Mouse (Mus musculus): ENCODE measurements at regions not wholly inside any gene's neighbourhood (a gene's known extent, or its start where the extent isn't known, plus 50 kb on each side); places are given as distances from the start of the nearest gene placed in this dataset.
A peak's percentile ranks its signal among the peaks of the same experiment; 100 is the strongest.

DNA sequence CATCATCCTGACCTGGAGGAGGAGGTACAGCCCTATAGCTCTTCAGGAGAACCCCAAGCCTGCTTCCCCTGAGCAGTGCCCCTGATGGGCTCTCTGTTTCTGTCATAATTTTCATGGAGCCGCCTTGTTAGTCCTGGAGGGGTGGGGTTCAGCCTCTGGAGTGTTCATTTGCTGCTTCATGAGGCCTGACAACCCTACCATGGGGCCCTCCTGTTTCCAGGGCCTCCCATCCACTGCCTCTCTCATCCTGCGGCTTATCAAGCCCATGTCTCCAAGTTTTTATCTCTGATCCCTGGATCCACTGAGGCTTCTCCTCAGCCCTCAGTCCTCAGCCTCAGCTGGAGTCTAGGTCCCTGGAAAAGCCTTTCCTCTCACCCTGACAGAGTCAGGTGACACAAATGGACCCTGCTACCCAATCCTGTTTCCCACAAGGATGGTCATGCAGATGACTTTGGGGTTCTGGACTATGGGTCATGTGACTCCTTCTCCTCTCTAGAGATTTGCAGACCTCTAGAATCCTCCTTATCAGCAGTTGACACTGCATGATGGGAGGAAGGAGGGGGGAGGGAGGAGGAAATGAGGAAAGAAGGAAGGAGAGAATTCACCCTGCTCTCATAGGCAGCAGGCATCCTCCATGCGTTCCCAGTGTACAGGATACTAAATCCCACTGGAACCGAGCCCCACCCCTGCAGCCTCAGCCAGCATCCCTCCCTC is 59.3 kb upstream of the Runx3 start:
- Histone ChIP-seq H3K4me2 (ENCODE audit: low read depth) (no peak overlapping the region), H3K27ac (ENCODE audit: low read depth, low read length) (no peak overlapping the region), H3K36me3 (ENCODE audit: insufficient read depth) (no peaks in the 10 kb centered on the region), H3K9me3 (ENCODE audit: low read length) (no peaks in the 10 kb centered on the region), H3K4me3 (ENCODE audit: low read depth, low read length) (no peak overlapping the region), H3K9ac (no peak overlapping the region), H3K27me3 (ENCODE audit: insufficient read depth, low read length) (no peaks in the 10 kb centered on the region), H3K4me1 (ENCODE audit: insufficient read depth) (no peaks in the 10 kb centered on the region)
- ATAC-seq (no peak), DNase-seq (no peak)
- 61% methylated on average over 4 of the region's 4 CpGs for WGBS
- no peak for TF ChIP-seq CTCF (IDR thresholded peaks at IDR 0.05; ENCODE audit: low read depth)

DNA sequence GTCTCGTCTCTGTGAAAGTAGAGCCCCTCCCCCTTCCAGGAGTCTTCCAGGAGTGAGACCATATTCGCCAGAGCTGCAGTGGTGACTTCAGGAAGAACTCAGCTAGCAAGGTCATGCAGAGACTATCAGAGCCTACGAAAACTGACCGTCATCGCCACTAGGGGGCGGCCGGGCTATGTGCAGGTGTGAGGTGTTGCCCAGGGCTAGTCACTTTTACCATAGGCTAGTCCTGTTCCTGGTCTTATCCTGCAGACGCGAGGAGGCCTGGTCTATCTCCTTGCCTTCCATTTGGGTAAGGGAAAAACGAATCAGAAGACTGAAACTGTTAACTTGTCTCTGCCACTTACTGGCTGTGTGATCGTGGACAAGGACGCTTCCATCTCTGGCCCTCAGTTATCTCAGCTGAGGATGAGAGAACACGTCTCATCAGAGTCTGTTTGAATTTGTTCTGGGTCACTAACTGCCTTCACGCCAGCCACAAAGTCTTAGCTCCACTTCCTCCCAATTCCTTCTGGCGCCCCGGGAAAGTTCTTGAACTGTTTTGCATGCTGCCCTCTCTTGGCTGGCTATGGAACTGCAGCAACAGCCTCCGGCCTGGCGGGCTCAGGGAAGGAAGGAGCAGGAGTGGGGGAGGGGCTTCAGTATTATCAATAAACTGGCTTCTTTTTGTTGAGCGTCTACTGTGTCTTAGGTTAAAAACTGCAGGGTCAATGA is 53.5 kb upstream of the Runx3 start:
- Histone ChIP-seq H3K9me3 (ENCODE audit: low read length) (no peaks in the 10 kb centered on the region), H3K4me2 (ENCODE audit: low read depth) (no peak overlapping the region), H3K9ac (no peak overlapping the region), H3K27me3 (ENCODE audit: insufficient read depth, low read length) (no peaks in the 10 kb centered on the region), H3K4me3 (ENCODE audit: low read depth, low read length) (no peak overlapping the region), H3K36me3 (ENCODE audit: insufficient read depth) (no peaks in the 10 kb centered on the region), H3K4me1 (ENCODE audit: insufficient read depth) (no peaks in the 10 kb centered on the region), H3K27ac (ENCODE audit: low read depth, low read length) (no peak overlapping the region)
- peak; percentile 83 for TF ChIP-seq CTCF (IDR thresholded peaks at IDR 0.05; ENCODE audit: low read depth)
- ATAC-seq, result peak; percentile 32; the same call in 1 of the 2 replicates
- peak; percentile 87 for DNase-seq
- WGBS, result 8% methylated on average over 19 of the region's 19 CpGs

DNA sequence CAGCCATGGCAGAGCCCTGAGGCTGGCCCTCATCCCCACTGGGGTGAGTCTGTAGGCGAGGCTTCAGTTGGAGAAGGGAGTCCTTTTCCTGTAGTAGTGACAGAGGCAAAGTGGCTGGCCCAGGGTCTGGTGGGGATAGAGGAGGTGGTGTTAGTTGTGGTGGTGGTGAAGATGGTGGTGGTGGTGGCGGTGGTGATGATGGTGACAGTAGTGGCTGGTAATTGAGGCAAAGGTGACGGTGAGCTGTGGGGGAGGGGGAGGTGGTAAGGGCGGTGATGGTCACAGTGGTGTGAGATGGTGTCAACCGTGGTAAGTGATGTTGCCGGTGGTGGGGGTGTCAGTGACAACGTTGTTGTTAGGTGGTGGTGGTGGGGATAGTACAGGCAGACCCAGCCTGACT is 52.6 kb upstream of the Runx3 start:
- WGBS, result 89% methylated on average over 7 of the region's 7 CpGs
- no peak for TF ChIP-seq CTCF (IDR thresholded peaks at IDR 0.05; ENCODE audit: low read depth)
- H3K9ac ChIP-seq, result no peak overlapping the region
- no peak overlapping the region for H3K4me3 ChIP-seq (ENCODE audit: low read depth, low read length)
- DNase-seq, result no peak
- H3K4me2 ChIP-seq (ENCODE audit: low read depth), result no peak overlapping the region
- no peak for ATAC-seq
- H3K27ac ChIP-seq (ENCODE audit: low read depth, low read length), result no peak overlapping the region
- no peaks in the 10 kb centered on the region for H3K36me3 ChIP-seq (ENCODE audit: insufficient read depth)
- H3K27me3 ChIP-seq (ENCODE audit: insufficient read depth, low read length), result no peaks in the 10 kb centered on the region
- H3K4me1 ChIP-seq (ENCODE audit: insufficient read depth), result no peaks in the 10 kb centered on the region
- no peaks in the 10 kb centered on the region for H3K9me3 ChIP-seq (ENCODE audit: low read length)

DNA sequence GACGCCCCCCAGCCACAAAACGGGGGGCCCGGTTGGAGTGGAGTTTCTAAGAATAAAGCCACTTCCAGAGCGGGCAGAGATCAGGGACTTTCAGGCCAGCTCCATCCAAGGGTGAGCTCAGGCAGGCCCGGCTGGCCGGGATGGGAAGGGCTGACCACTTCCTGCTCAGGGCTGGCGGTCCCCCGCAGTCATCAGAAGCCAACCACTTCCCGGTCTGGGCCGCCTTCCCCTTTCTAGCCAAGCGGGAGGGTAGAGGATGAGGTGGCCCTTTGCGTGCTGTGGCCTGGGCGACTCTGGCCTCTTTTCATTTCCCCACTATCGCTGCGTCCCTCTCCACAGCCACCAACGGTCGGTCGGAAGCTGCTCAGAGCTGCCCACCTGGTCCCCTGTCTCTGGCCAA is 50.6 kb upstream of the Runx3 start:
- H3K9ac ChIP-seq, result no peak overlapping the region
- H3K9me3 ChIP-seq (ENCODE audit: low read length), result no peaks in the 10 kb centered on the region
- ATAC-seq (no peak), DNase-seq (no peak)
- no peak for TF ChIP-seq CTCF (IDR thresholded peaks at IDR 0.05; ENCODE audit: low read depth)
- H3K36me3 ChIP-seq (ENCODE audit: insufficient read depth), result no peaks in the 10 kb centered on the region
- H3K27me3 ChIP-seq (ENCODE audit: insufficient read depth, low read length), result no peaks in the 10 kb centered on the region
- no peak overlapping the region for H3K27ac ChIP-seq (ENCODE audit: low read depth, low read length)
- H3K4me2 ChIP-seq (ENCODE audit: low read depth), result no peak overlapping the region
- WGBS, result 76% methylated on average over 18 of the region's 18 CpGs
- no peak overlapping the region for H3K4me3 ChIP-seq (ENCODE audit: low read depth, low read length)
- no peaks in the 10 kb centered on the region for H3K4me1 ChIP-seq (ENCODE audit: insufficient read depth)
